Mouse (Mus musculus): ENCODE measurements at regions not wholly inside any gene's neighbourhood (a gene's known extent, or its start where the extent isn't known, plus 50 kb on each side); places are given as distances from the start of the nearest gene placed in this dataset.
"Not testable (repeated sequence)": the region's sequence is repeated elsewhere in the genome, so short reads cannot be mapped to it uniquely, and the experiment has no call there.

- no peaks in the 10 kb centered on the region for H3K36me3 ChIP-seq
- ATAC-seq (ENCODE audit: low FRiP score): no peak
Measured at GRCm38 (mm10) chr15:8789000-8789399, 78.4 kb upstream of the Slc1a3 start.

GRCm38 (mm10) chr15:8785537-8785936 is 75.0 kb upstream of the Slc1a3 start:
- 38% methylated on average over 6 of the region's 6 CpGs for WGBS
- Histone ChIP-seq H3K9ac (replicated peaks) (no peak overlapping the region), H3K9me3 (replicated peaks) (no peaks in the 10 kb centered on the region), H3K27ac (replicated peaks) (no peak overlapping the region), H3K36me3 (no peaks in the 10 kb centered on the region), H3K4me2 (no peak overlapping the region), H3K27me3 (replicated peaks) (no peaks in the 10 kb centered on the region), H3K4me1 (peaks cover 6% of the 10 kb centered on the region), H3K4me3 (replicated peaks) (no peak overlapping the region)
- no peak for ATAC-seq (ENCODE audit: low FRiP score)

More at GRCm38 (mm10) chr15:8789000-8789399, 78.4 kb upstream of the Slc1a3 start:
- no peak overlapping the region for H3K4me3 ChIP-seq (replicated peaks)
- WGBS: 73% methylated on average over 6 of the region's 6 CpGs
- no peak overlapping the region for H3K4me2 ChIP-seq
- no peaks in the 10 kb centered on the region for H3K27me3 ChIP-seq (replicated peaks)
- no peaks in the 10 kb centered on the region for H3K9me3 ChIP-seq (replicated peaks)
- H3K27ac ChIP-seq (replicated peaks): no peak overlapping the region
- no peaks in the 10 kb centered on the region for H3K4me1 ChIP-seq
- H3K9ac ChIP-seq (replicated peaks): no peak overlapping the region

DNA sequence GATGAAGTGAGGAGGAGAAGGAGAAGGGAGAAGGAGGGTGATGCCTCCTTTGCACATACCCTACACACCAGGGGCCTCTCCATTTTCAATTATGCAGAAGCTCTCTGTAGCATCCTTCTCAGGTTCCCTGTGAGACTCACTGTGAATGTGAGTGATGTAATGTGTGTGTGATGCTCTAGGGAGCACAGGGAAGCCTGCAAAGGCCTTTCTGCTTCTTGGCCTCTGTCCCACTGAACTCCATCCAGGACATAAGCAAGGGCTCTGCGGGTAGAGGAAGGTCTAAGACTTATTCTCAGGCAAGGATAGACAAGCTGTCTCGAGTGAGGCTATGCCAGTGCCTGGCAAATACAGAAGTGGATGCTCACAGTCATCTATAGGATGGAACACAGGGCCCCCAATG is 73.0 kb upstream of the Slc1a3 start:
- Histone ChIP-seq H3K4me2 (no peak overlapping the region), H3K9me3 (replicated peaks) (no peaks in the 10 kb centered on the region), H3K36me3 (no peaks in the 10 kb centered on the region), H3K27me3 (replicated peaks) (no peaks in the 10 kb centered on the region), H3K4me1 (peaks cover 6% of the 10 kb centered on the region), H3K4me3 (replicated peaks) (no peak overlapping the region), H3K27ac (replicated peaks) (no peak overlapping the region), H3K9ac (replicated peaks) (no peak overlapping the region)
- WGBS: 83% methylated on average over 2 of the region's 2 CpGs
- no peak for ATAC-seq (ENCODE audit: low FRiP score)

DNA sequence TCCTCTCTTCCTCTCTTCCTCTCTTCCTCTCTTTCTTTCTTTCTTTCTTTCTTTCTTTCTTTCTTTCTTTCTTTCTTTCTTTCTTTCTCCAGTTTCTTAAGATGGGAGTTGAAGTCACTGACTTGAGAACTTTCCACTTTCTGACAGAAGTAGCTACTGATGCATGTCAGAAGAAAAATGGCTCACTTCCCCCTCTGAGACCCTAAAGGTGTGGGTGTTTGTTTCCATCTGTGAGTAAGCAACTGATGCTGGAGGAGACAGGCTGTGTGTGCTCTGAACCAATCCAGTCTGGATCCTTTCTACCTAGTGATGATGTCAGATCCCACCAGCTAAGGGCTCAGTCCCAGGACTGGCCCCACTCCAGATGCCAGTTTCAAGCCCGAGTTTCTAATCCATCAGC is 72.5 kb upstream of the Slc1a3 start:
- no peak overlapping the region for H3K4me3 ChIP-seq (replicated peaks)
- ATAC-seq (ENCODE audit: low FRiP score): no peak
- no peaks in the 10 kb centered on the region for H3K27me3 ChIP-seq (replicated peaks)
- no peak overlapping the region for H3K27ac ChIP-seq (replicated peaks)
- no peak overlapping the region for H3K9ac ChIP-seq (replicated peaks)
- H3K4me1 ChIP-seq: peaks cover 6% of the 10 kb centered on the region
- WGBS: 53% methylated on average over 1 of the region's 1 CpGs
- H3K36me3 ChIP-seq: no peaks in the 10 kb centered on the region
- no peak overlapping the region for H3K4me2 ChIP-seq
- no peaks in the 10 kb centered on the region for H3K9me3 ChIP-seq (replicated peaks)

GRCm38 (mm10) chr15:8782131-8782507 is 71.6 kb upstream of the Slc1a3 start:
- H3K36me3 ChIP-seq: no peaks in the 10 kb centered on the region
- H3K4me3 ChIP-seq (replicated peaks): no peak overlapping the region
- H3K9ac ChIP-seq (replicated peaks): no peak overlapping the region
- H3K4me1 ChIP-seq: peaks cover 6% of the 10 kb centered on the region
- H3K4me2 ChIP-seq: no peak overlapping the region
- peak overlapping the region; percentile 76; the same call in 1 of the 2 replicates for H3K27ac ChIP-seq (replicated peaks)
- H3K9me3 ChIP-seq (replicated peaks): no peaks in the 10 kb centered on the region
- WGBS: 30% methylated on average over 10 of the region's 10 CpGs
- no peaks in the 10 kb centered on the region for H3K27me3 ChIP-seq (replicated peaks)
- ATAC-seq (ENCODE audit: low FRiP score): no peak

DNA sequence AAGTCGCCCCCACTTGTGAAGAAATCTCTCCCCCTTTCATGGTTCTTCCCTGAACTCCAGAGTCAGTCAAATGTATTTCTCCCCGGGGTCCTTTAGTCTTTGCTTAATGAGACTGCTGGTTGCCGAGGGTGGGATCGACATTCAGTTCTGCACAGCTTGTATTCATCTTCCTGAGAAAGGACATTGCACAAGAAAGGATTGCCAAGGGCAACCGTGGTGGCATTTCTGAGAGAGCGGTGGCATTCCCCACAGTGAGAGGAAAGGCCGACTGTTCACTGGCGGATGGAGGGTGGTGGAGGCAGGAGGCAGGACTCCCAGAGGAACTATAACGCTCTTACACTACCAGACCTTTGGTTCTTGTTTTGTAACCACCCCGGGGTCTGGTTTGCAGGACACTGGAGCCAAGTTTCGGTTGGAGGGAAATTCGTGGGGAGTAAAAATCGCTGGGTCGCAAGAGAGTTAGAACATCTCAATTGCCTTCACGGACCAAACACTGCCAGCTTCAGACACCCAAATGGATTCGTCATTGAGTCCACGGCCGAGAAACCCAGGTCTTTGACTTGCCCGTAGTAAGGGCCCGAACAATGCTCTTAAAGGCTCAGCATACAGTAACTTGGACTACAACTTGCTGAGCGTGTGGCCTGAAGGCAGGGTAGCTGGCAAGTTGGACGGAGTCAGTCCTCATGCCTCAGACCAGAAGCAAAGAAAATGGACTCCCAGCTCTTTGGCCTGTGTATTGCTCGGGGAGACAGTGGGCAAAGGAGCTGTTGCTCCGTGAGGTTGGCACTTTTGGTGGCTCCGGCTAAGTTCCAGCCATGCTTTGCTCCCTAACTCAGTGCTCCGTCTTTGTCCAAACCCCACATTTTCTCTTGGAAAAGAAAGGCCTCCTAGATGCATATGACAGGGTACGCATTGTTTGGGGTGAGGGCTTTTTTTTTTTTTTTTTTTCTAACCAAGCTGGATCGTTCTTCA is 70.9 kb upstream of the Slc1a3 start:
- H3K9ac ChIP-seq (replicated peaks): no peak overlapping the region
- H3K4me2 ChIP-seq: 0 out of 2 replicates have a peak overlapping the region, but pooled peaks have one; percentile 5
- WGBS: 37% methylated on average over 28 of the region's 28 CpGs
- H3K27me3 ChIP-seq (replicated peaks): no peaks in the 10 kb centered on the region
- H3K4me3 ChIP-seq (replicated peaks): no peak overlapping the region
- peaks cover 6% of the 10 kb centered on the region for H3K4me1 ChIP-seq
- H3K9me3 ChIP-seq (replicated peaks): no peaks in the 10 kb centered on the region
- H3K36me3 ChIP-seq: no peaks in the 10 kb centered on the region
- peak; percentile 86 for ATAC-seq (ENCODE audit: low FRiP score)
- H3K27ac ChIP-seq (replicated peaks): peak overlapping the region; percentile 76

- H3K27ac ChIP-seq (replicated peaks): peak overlapping the region; percentile 60
- H3K36me3 ChIP-seq: no peaks in the 10 kb centered on the region
- H3K4me2 ChIP-seq: no peak overlapping the region
- H3K27me3 ChIP-seq (replicated peaks): no peaks in the 10 kb centered on the region
- WGBS: 18% methylated on average over 5 of the region's 5 CpGs
- no peak overlapping the region for H3K9ac ChIP-seq (replicated peaks)
- H3K4me1 ChIP-seq: peaks cover 6% of the 10 kb centered on the region
- no peak for ATAC-seq (ENCODE audit: low FRiP score)
- no peaks in the 10 kb centered on the region for H3K9me3 ChIP-seq (replicated peaks)
- H3K4me3 ChIP-seq (replicated peaks): no peak overlapping the region
Measured at GRCm38 (mm10) chr15:8780371-8780866, 69.9 kb upstream of the Slc1a3 start.

DNA sequence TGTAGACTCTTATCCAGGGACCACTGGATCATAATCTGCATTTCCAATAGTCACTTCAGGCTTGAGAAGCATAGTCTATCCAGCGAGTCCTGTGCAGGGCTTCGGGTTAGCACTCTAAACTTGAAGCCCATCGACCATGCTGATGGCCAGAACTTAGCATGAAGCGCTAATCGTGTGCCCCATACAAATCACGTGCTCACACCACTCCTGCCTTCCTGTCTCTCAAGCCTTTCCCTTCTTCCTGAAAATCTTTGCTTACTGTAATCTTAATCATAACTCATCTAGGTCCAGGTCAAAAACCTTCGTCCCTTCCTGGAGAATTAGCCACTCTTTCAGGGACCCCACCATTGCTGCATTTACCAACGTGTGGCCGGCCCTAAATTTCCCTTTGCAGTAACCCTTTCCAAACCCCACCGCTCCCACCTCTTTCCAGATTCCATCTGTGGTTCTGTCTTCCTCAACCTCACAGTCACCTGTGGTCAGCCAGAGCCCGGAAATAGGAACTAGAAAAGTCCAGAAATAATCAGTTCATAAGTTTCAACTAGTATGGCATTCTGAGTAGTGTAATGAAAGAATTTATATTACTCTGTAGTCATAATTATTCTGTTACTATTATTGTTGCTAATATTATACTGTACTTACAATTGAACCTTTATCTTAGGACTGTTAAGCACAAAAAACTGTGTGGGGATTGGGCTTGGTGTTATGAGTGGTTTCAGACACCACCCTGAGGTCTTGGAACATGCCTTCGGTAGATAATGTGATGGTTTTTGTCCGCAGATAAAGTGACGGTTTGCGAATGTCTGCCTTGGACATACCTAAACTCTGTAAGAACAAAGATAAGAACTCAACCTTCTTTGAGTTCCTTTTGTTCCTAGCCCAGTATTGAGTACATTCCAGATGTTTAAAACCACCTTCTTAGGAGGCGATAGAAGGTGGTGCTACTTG is 57.3 kb upstream of the Slc1a3 start:
- H3K27me3 ChIP-seq (replicated peaks): no peaks in the 10 kb centered on the region
- no peak overlapping the region for H3K27ac ChIP-seq (replicated peaks)
- H3K4me2 ChIP-seq: no peak overlapping the region
- ATAC-seq (ENCODE audit: low FRiP score): no peak
- H3K9ac ChIP-seq (replicated peaks): no peak overlapping the region
- H3K4me1 ChIP-seq: no peaks in the 10 kb centered on the region
- H3K4me3 ChIP-seq (replicated peaks): no peak overlapping the region
- H3K36me3 ChIP-seq: no peaks in the 10 kb centered on the region
- no peaks in the 10 kb centered on the region for H3K9me3 ChIP-seq (replicated peaks)
- WGBS: 93% methylated on average over 16 of the region's 16 CpGs

DNA sequence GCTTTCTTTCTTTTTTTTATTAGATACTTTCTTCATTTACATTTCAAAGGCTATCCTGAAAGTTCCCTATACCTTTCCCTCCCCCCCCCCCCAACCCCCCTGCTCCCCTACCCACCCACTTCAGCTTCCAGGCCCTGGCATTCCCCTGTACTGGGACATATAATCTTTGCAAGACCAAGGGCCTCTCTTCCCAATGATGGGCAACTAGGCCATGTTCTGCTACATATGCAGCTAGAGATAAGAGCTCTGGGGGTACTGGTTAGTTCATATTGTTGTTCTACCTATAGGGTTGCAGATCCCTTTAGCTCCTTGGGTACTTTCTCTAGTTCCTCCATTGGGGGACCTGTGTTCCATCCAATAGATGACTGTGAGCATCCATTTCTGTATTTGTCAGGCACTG is 55.6 kb upstream of the Slc1a3 start:
- H3K4me2 ChIP-seq; H3K9ac ChIP-seq (replicated peaks); H3K9me3 ChIP-seq (replicated peaks); H3K27me3 ChIP-seq (replicated peaks); H3K4me3 ChIP-seq (replicated peaks); H3K36me3 ChIP-seq; ATAC-seq (ENCODE audit: low FRiP score); H3K4me1 ChIP-seq; H3K27ac ChIP-seq (replicated peaks): not testable (repeated sequence)

- Histone ChIP-seq H3K9me3 (replicated peaks) (no peaks in the 10 kb centered on the region), H3K27ac (replicated peaks) (no peak overlapping the region), H3K4me2 (no peak overlapping the region), H3K36me3 (no peaks in the 10 kb centered on the region), H3K4me1 (no peaks in the 10 kb centered on the region), H3K4me3 (replicated peaks) (no peak overlapping the region), H3K27me3 (replicated peaks) (no peaks in the 10 kb centered on the region), H3K9ac (replicated peaks) (no peak overlapping the region)
- no peak for ATAC-seq (ENCODE audit: low FRiP score)
- WGBS: 50% methylated on average over 9 of the region's 9 CpGs
Measured at GRCm38 (mm10) chr15:8761741-8762271, 51.2 kb upstream of the Slc1a3 start.

GRCm38 (mm10) chr15:8761132-8761531 is 50.6 kb upstream of the Slc1a3 start:
- H3K4me1 ChIP-seq: no peaks in the 10 kb centered on the region
- H3K27me3 ChIP-seq (replicated peaks): no peaks in the 10 kb centered on the region
- H3K9me3 ChIP-seq (replicated peaks): no peaks in the 10 kb centered on the region
- H3K36me3 ChIP-seq: no peaks in the 10 kb centered on the region
- H3K4me3 ChIP-seq (replicated peaks): no peak overlapping the region
- no peak overlapping the region for H3K9ac ChIP-seq (replicated peaks)
- 82% methylated on average over 5 of the region's 5 CpGs for WGBS
- no peak for ATAC-seq (ENCODE audit: low FRiP score)
- H3K27ac ChIP-seq (replicated peaks): no peak overlapping the region
- H3K4me2 ChIP-seq: no peak overlapping the region

Measured in neural tube, embryonic 15.5 days (tissue).